Mouse (Mus musculus) liver, embryonic 14.5 days (tissue): ENCODE data around the gene Ppp1r27. TPM values are rescaled to one million over a fixed set of nuclear protein-coding genes. Genes with fewer than 3 reads are reported as not detected.

ENCODE experiments used
- ATAC-seq: fragments of 200-750 bp; cut with Nextera tagmentation; 2 replicates; pipeline ENCODE4 v1.8.0; 2017; ENCODE audit warnings: moderate number of reproducible peaks, mild to moderate bottlenecking, moderate library complexity; ENCODE audit not compliant: insufficient read depth
- DNase-seq, 3 experiments: peaks; one replicate each; pipeline ENCODE4 v3.0.0-alpha.2; 2012 to 2013; ENCODE audit warnings: low read depth in 3 of 3, low spot score in 3 of 3
- H3K27ac ChIP-seq: fragments of 300-500 bp; sonication (generic); 2 replicates; pipeline ENCODE4 v1.5.1; 2014; ENCODE audit warnings: moderate library complexity, mild to moderate bottlenecking, control low read depth, inconsistent platforms
- H3K27me3 ChIP-seq: fragments of 300-500 bp; sonication (generic); 2 replicates; pipeline ENCODE4 v1.6.1; 2014; ENCODE audit warnings: mild to moderate bottlenecking, low read length, moderate library complexity; ENCODE audit not compliant: control insufficient read depth, insufficient read depth
- H3K36me3 ChIP-seq: fragments of 300-500 bp; sonication (generic); replicated peaks from 2 replicates; pipeline ENCODE4 v1.6.1; 2014; ENCODE audit warnings: low read depth; ENCODE audit not compliant: control insufficient read depth, insufficient read depth
- H3K4me1 ChIP-seq, 2 experiments: fragments of 200-500 bp in 1 of 2; fragments of 300-500 bp in 1 of 2; sonication (generic) in 1 of 2; replicated peaks; 2 replicates each; pipeline ENCODE4 v1.6.1; 2012 to 2014; ENCODE audit warnings: antibody characterized with exemption in 1 of 2, inconsistent platforms in 1 of 2, low read length in 1 of 2; ENCODE audit not compliant: control insufficient read depth in 2 of 2, insufficient read depth in 2 of 2
- H3K4me2 ChIP-seq: fragments of 300-500 bp; sonication (generic); 2 replicates; pipeline ENCODE4 v1.6.1; 2014; ENCODE audit warnings: low read depth, mild to moderate bottlenecking, control low read depth, moderate library complexity
- H3K4me3 ChIP-seq, 2 experiments: fragments of 200-500 bp in 1 of 2; fragments of 300-500 bp in 1 of 2; sonication (generic) in 1 of 2; 2 replicates each; pipeline ENCODE4 v1.5.1; 2012 to 2014; ENCODE audit warnings: low read depth in 2 of 2, low read length in 2 of 2, mild to moderate bottlenecking in 2 of 2, control low read depth in 1 of 2, inconsistent platforms in 1 of 2, moderate library complexity in 1 of 2; ENCODE audit not compliant: insufficient read depth in 1 of 2
- H3K9ac ChIP-seq: fragments of 300-500 bp; sonication (generic); replicated peaks from 2 replicates; pipeline ENCODE4 v1.6.1; 2014; ENCODE audit warnings: mild to moderate bottlenecking, control low read depth, moderate library complexity
- H3K9me3 ChIP-seq: fragments of 300-500 bp; sonication (generic); 2 replicates; pipeline ENCODE4 v1.6.1; 2016; ENCODE audit warnings: low read length, mixed read lengths; ENCODE audit not compliant: control insufficient read depth
- CTCF ChIP-seq: IDR thresholded peaks from 2 replicates; pipeline ENCODE4 v1.5.1; 2016; ENCODE audit warnings: antibody characterized with exemption, low read depth, control low read depth
- EP300 ChIP-seq: IDR thresholded peaks from 2 replicates; pipeline ENCODE4 v1.6.1; 2016; ENCODE audit warnings: antibody characterized with exemption, low read depth
- WGBS: fragments of 180-500 bp; shearing (Covaris S2); extraction: QIAGEN DNeasy Blood & Tissue Kit; methylation state at CpG from one replicate; pipeline ENCODE4 v1.1.7; 2014; ENCODE audit not compliant: insufficient replicate concordance; 5-methylcytosine and 5-hydroxymethylcytosine counted together
- polyA plus RNA-seq, 2 experiments: library from polyadenylated mRNA; depleted of rRNA in 1 of 2; stranded (reverse) in 1 of 2; unstranded in 1 of 2; fragments of >200 nt; fragmentation: Nextera tagmentation in 1 of 2; extraction: Ambion mirVana in 1 of 2; gene quantifications; 2 replicates each; pipeline versions ENCODE4 v1.2.1 to v1.2.3; 2012 to 2014

Ppp1r27 gene
- polyA plus RNA-seq, 2 experiments = not detected

DNA sequence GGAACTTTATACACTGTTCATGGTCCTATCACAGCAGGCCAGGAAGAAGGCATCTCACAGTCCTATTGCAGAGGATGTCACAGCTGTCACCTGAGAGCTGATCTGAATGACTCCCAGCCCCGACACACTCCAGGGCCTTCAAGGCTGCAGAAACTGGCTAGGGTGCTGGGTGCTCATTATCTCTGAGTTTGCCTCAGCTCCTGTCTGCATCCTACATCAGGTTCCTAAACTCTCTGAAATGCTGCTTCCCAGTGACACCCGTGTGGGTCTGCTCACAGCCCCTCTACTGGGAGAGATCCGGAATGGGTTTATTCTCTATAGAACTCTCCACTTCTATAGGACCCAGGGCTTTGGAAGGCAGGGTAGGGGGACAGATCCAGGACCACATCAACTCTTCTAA, 2.7 kb downstream of the Ppp1r27 start:
- no peak overlapping the region; a peak in 1 of 4 replicates for H3K4me3 ChIP-seq

GRCm38 (mm10) chr11:120547469-120547868, 3.5 kb downstream of the Ppp1r27 start:
- Histone ChIP-seq H3K36me3 (no peaks in the 10 kb centered on the region), H3K9me3 (no peaks in the 10 kb centered on the region), H3K9ac (no peak overlapping the region), H3K27ac (no peak overlapping the region), H3K4me1 (peaks cover 14 to 25% of the 10 kb centered on the region in 2 experiments), H3K4me2 (no peak overlapping the region), H3K27me3 (no peaks in the 10 kb centered on the region), H3K4me3 (no peak overlapping the region)
- TF ChIP-seq CTCF = peak; percentile 36; the same call in 1 of the 2 replicates
- TF ChIP-seq EP300 = no peak
- no peak for ATAC-seq
- 39% methylated on average over 2 of the region's 2 CpGs for WGBS
- no peak for DNase-seq

More for the DNA sequence above, 2.7 kb downstream of the Ppp1r27 start:
- TF ChIP-seq EP300 = no peak
- TF ChIP-seq CTCF = no peak
- no peaks in the 10 kb centered on the region for H3K9me3 ChIP-seq
- H3K27me3 ChIP-seq = no peaks in the 10 kb centered on the region
- peak overlapping the region; percentile 73 for H3K4me2 ChIP-seq
- peaks cover 14 to 25% of the 10 kb centered on the region in 2 experiments for H3K4me1 ChIP-seq
- 72% methylated on average over 3 of the region's 3 CpGs for WGBS
- DNase-seq = no peak
- no peak for ATAC-seq
- H3K36me3 ChIP-seq = no peaks in the 10 kb centered on the region
- H3K9ac ChIP-seq = peak overlapping the region; percentile 9; the same call in 1 of the 2 replicates
- H3K27ac ChIP-seq = peak overlapping the region; percentile 39

GRCm38 (mm10) chr11:120545964-120546363, 5.0 kb downstream of the Ppp1r27 start:
- no peak overlapping the region for H3K4me2 ChIP-seq
- H3K27ac ChIP-seq = no peak overlapping the region
- ATAC-seq (no peak), DNase-seq (no peak)
- TF ChIP-seq EP300 = no peak
- H3K4me3 ChIP-seq = no peak overlapping the region
- no peak overlapping the region for H3K9ac ChIP-seq
- H3K4me1 ChIP-seq = peaks cover 14 to 25% of the 10 kb centered on the region in 2 experiments
- WGBS = 77% methylated on average over 3 of the region's 3 CpGs
- no peaks in the 10 kb centered on the region for H3K9me3 ChIP-seq
- H3K27me3 ChIP-seq = no peaks in the 10 kb centered on the region
- no peaks in the 10 kb centered on the region for H3K36me3 ChIP-seq

- H3K27ac ChIP-seq = no peak overlapping the region
- DNase-seq = no peak
- WGBS = 72% methylated on average over 6 of the region's 6 CpGs
- H3K36me3 ChIP-seq = no peaks in the 10 kb centered on the region
- H3K4me3 ChIP-seq = no peak overlapping the region
- H3K9me3 ChIP-seq = no peaks in the 10 kb centered on the region
- no peak overlapping the region for H3K9ac ChIP-seq
- H3K4me2 ChIP-seq = no peak overlapping the region
- no peaks in the 10 kb centered on the region for H3K27me3 ChIP-seq
- ATAC-seq = no peak
- TF ChIP-seq EP300 = no peak
- TF ChIP-seq CTCF = no peak
- H3K4me1 ChIP-seq = peaks cover 0 to 9% of the 10 kb centered on the region in 2 experiments; a peak in 2 of 4 replicates
Observed at GRCm38 (mm10) chr11:120542376-120542775, 8.6 kb downstream of the Ppp1r27 start.

GRCm38 (mm10) chr11:120541907-120542306, 9.0 kb downstream of the Ppp1r27 start:
- Histone ChIP-seq H3K4me3 (no peak overlapping the region), H3K9ac (no peak overlapping the region), H3K9me3 (no peaks in the 10 kb centered on the region), H3K27me3 (no peaks in the 10 kb centered on the region), H3K27ac (no peak overlapping the region), H3K36me3 (no peaks in the 10 kb centered on the region), H3K4me1 (peaks cover 0 to 7% of the 10 kb centered on the region in 2 experiments; a peak in 1 of 4 replicates), H3K4me2 (no peak overlapping the region)
- DNase-seq = no peak
- TF ChIP-seq EP300 (no peak), CTCF (peak; percentile 77)
- WGBS = 44% methylated on average over 4 of the region's 4 CpGs
- ATAC-seq = no peak
